Mouse (Mus musculus): ENCODE measurements at regions not wholly inside any gene's neighbourhood (a gene's known extent, or its start where the extent isn't known, plus 50 kb on each side); places are given as distances from the start of the nearest gene placed in this dataset.

GRCm38 (mm10) chr17:47140969-47141842, 130.8 kb upstream of the Ubr2 start:
- peak; percentile 86 for DNase-seq (ENCODE audit: low read depth)

DNA sequence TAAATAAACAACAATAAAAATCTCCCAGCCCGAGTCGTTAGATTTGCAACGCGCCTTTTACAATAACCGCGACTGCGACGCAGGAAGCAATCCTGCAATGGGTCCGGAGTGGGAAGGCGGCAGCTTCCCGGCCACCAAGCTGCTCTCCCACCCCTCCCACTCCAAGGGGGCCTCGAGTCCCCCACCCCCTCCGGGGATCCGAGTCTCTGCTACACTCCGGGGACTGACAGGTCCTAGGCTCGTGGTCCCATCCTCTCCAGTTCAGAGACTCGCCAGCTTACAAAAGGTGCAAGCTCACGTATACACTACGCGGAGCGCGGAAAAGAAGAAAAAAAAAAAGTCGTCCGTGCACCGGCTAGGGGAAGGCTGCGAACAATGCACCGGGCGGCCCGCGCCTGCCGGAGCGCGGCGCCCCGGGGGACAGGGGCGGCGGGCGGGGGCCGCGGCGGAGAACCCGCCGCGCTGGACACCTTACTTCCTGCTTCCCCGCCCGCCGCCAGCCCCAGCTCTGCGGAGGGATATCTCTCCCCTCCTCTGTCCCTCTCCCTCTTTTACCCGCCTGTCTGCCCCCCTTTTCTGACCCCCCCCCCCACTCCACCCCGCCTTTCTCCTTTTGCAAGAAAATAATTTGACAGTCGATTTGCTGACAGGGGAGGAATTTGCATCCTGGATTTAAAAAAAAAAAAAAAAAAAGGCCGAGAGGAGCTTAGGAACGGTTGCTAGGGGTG, 130.0 kb upstream of the Ubr2 start:
- DNase-seq (ENCODE audit: low read depth), result peak; percentile 75

- peak; percentile 92 for DNase-seq (ENCODE audit: low read depth)
These were observed 129.4 kb upstream of the Ubr2 start for GRCm38 (mm10) chr17:47139730-47140231.

DNA sequence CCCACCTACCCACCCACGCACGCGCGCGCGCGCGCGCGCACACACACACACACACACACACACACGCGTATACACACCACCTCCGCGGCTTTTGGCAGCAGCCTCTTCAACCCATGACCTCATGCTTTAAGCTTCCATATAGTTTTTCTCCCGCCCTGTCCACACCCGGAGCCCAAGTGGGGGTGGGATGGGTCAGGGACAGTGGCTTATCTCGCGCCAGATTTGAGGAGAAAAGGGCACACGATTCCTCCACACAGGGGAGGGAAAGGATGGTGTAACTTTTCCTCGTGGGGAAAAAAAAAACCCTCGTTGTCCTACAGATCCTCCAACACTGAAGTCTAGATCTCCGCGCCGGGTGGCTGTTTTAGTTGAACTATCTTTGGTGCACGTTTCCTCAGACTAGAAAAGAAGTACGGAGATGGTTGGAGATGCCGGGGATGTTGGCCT, 128.8 kb upstream of the Ubr2 start:
- DNase-seq (ENCODE audit: low read depth), result no peak

- DNase-seq (ENCODE audit: low read depth), result no peak
These were observed 127.8 kb upstream of the Ubr2 start for GRCm38 (mm10) chr17:47138174-47138573.

GRCm38 (mm10) chr17:47135391-47135790, 125.0 kb upstream of the Ubr2 start:
- no peak for DNase-seq (ENCODE audit: low read depth)

GRCm38 (mm10) chr17:47133785-47134184, 123.4 kb upstream of the Ubr2 start:
- DNase-seq (ENCODE audit: low read depth), result no peak

- no peak for DNase-seq (ENCODE audit: low read depth)
These were observed 117.2 kb upstream of the Ubr2 start for GRCm38 (mm10) chr17:47127571-47127970.

GRCm38 (mm10) chr17:47123576-47123975, 113.2 kb upstream of the Ubr2 start:
- peak; percentile 84 for DNase-seq (ENCODE audit: low read depth)

GRCm38 (mm10) chr17:47122221-47122620, 111.9 kb upstream of the Ubr2 start:
- no peak for DNase-seq (ENCODE audit: low read depth)

- DNase-seq (ENCODE audit: low read depth), result no peak
These were observed 107.7 kb upstream of the Ubr2 start for GRCm38 (mm10) chr17:47118010-47118409.

- peak; percentile 78 for DNase-seq (ENCODE audit: low read depth)
These were observed 105.4 kb upstream of the Ubr2 start for GRCm38 (mm10) chr17:47115754-47116153.

DNA sequence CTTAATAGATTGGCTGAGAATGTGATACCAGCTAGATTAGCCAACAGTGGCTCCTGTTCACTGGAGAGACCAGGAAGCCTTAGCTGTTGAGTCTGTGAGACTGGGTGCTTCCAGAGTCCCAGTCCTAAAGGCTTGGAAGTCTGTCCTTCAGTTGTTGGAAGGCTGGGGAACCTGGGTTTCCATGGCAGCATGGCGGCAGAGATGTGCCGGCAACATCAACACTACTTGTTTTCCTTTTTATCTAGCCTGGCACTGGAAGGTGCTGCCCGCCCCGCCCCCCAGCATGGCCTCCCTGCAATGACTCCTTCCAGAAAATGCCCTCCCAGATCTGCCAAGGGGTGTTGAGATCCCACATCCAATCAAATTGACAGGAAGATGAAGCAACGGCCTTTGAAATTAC, 104.8 kb upstream of the Ubr2 start:
- DNase-seq (ENCODE audit: low read depth), result no peak

GRCm38 (mm10) chr17:47114736-47115135, 104.4 kb upstream of the Ubr2 start:
- DNase-seq (ENCODE audit: low read depth), result no peak

GRCm38 (mm10) chr17:47112556-47113225, 102.3 kb upstream of the Ubr2 start:
- peak; percentile 49 for DNase-seq (ENCODE audit: low read depth)

- DNase-seq (ENCODE audit: low read depth), result no peak
These were observed 100.5 kb upstream of the Ubr2 start for GRCm38 (mm10) chr17:47110836-47111235.

DNA sequence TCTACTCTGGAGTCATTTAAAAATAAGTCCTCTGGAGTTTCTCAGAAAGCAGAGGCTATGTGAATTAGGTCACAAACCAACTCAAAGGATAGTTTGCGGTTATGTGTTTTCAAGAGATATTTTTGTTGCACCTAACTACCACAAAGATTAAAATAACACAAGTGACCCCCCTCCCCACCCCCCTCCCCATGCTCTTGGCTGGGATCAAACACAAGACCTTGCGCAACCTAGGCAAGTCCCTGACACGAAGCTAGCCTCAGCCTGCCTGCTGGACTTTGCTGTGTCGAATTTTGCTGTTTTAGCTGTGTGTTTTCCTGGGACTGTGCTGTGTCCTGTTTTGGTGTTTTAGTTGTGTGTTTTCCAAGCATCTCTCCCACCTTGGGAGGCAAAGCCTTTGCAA, 94.0 kb upstream of the Ubr2 start:
- no peak for DNase-seq (ENCODE audit: low read depth)

DNA sequence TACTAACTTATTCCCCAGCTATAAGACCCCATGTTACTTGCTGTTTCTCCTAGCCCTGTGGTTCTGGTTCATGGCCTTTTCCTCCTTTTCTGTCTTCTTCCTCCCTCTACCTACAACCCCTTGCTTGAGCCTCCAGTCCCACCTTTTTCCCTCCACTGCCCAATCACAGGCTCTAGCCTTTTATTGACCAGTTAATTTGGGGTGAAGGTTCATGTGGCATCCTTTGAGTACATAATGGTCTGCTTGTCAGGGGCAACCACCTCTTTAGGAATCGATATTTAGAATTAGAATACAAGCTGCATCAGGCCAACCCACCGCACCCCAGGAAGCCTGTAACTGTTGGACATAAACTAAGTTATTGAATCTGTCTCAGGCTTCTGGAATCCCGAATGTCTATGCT, 84.8 kb upstream of the Ubr2 start:
- no peak for DNase-seq (ENCODE audit: low read depth)

- DNase-seq (ENCODE audit: low read depth), result no peak
These were observed 81.7 kb upstream of the Ubr2 start for GRCm38 (mm10) chr17:47092076-47092475.

GRCm38 (mm10) chr17:47089769-47090168, 79.4 kb upstream of the Ubr2 start:
- peak; percentile 56 for DNase-seq (ENCODE audit: low read depth)

DNA sequence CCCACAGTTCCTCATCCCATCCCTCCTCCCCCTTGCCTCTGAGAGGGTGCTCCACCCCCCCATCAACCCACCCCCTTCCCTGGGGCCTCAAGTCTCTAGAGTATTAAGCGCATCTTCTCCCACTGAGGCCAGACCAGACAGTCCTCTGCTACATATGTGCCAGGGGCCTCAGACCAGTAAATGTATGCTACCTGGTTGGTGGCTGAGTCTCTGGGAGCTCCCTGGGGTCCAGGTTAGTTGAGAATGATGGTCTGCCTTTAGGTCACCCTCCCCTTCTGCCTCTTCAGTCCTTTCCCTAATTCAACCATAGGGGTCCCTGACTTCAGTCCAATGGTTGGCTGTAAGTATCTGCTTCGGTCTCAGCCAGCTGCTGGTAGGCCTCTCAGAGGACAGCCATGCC, 58.9 kb upstream of the Ubr2 start:
- DNase-seq (ENCODE audit: low read depth), result no peak

DNA sequence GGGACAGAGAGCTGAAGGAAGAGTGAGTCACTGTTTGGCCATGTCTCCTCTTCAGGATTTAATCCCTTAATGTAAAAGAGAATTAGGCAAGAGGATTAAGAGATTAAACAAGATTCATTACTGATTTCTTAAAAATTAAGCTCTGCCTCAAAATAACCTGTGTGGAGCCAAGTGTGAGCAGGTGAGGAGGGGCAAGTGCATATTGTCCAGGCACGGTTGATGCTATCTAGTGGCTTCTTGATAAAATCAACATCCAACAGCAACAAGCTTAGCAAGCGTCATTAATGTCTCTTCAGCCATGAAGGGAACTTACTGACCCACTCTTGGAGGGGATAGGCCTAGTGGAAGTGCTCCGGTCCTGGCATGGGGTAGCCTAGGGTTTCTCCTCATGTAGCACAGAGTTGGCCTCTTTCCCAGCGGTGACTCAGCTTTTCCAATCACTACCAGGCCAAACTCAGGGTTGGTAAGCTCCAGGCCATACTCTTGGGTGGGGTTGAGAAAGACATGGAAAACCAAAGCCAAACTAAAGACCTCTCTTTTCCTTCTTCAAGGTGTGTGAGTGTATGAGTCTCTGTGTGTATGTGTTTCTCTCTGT, 55.0 kb upstream of the Ubr2 start:
- DNase-seq (ENCODE audit: low read depth), result no peak

All from induced T-regulatory cell, adult 2 months (primary cell).